Mouse (Mus musculus) embryonic fibroblast, embryonic 13.5 days (primary cell): ENCODE measurements around the gene Asb8.

ENCODE experiments used
- CTCF ChIP-seq: IDR thresholded peaks from 2 replicates; pipeline ENCODE4 v1.5.1; 2011; ENCODE audit warnings: mild to moderate bottlenecking, control low read depth, low read length, moderate library complexity, borderline replicate concordance; ENCODE audit not compliant: insufficient read depth
- POLR2A ChIP-seq: IDR thresholded peaks from 2 replicates; pipeline ENCODE4 v1.6.1; 2011; ENCODE audit warnings: low read depth, mild to moderate bottlenecking, control low read depth, low read length, moderate library complexity

DNA sequence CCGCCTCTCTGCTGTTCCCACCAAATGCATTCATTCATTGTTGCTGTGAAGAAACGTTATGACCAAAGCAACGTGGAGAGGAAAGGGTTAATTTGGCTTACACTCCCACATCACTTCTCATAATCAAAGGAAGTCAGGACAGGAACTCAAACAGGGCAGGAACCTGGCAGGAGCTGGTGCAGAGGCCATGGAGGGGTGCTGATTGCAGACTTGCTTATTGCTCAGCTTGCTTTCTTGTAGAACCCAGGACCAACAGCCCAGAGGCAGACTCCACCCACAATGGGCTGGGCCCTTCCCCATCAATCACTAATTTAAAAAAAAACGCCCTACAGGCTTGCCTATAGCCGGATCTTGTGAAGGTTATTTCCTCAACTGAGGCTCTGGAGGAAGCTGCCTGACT lies 48.7 kb upstream of the Asb8 start:
- TF ChIP-seq CTCF (no peak), POLR2A (no peak)
